Mouse (Mus musculus): ENCODE measurements around the gene Eme1. TPM values are rescaled to one million over a fixed set of nuclear protein-coding genes. Genes with fewer than 3 reads are reported as not detected.
A peak's percentile ranks its signal among the peaks of the same experiment; 100 is the strongest.

Gene Eme1
- total and polyA plus RNA-seq, 3 experiments, result 17.9 to 42.0 (median 29.4) TPM

- Histone ChIP-seq H3K36me3 (replicated peaks) (no peaks in the 10 kb centered on the region), H3K4me3 (ENCODE audit: low read depth, low read length) (no peak overlapping the region), H3K27me3 (ENCODE audit: insufficient read depth, low read length) (peaks cover 27% of the 10 kb centered on the region), H3K4me1 (ENCODE audit: insufficient read depth, low read depth, low read length) (peaks cover 6% of the 10 kb centered on the region; the same call in 1 of the 2 replicates), H3K9me3 (replicated peaks) (no peaks in the 10 kb centered on the region)
- no peak for DNase-seq (ENCODE audit: low spot score)
- TF ChIP-seq GATA1 (IDR thresholded peaks at IDR 0.05; ENCODE audit: borderline replicate concordance, low read length), result no peak
- no peak for TF ChIP-seq CTCF (IDR thresholded peaks at IDR 0.05; ENCODE audit: low read depth, low read length)
- no peak for TF ChIP-seq POLR2AphosphoS5 (IDR thresholded peaks at IDR 0.05; ENCODE audit: insufficient replicate concordance, low read depth, low read length)
- no peak for TF ChIP-seq TAL1 (conservative IDR thresholded peaks at IDR 0.05; ENCODE audit: low read depth, low read length)
- TF ChIP-seq GATA2 (IDR thresholded peaks at IDR 0.05; ENCODE audit: borderline replicate concordance, low read depth, low read length), result no peak
- ATAC-seq (ENCODE audit: extremely low read depth, insufficient number of reproducible peaks, low FRiP score, poor library complexity, severe bottlenecking), result no peak
These were observed 51.3 kb downstream of the Eme1 start for GRCm38 (mm10) chr11:94602356-94602955.

GRCm38 (mm10) chr11:94601321-94602281 lies 52.2 kb downstream of the Eme1 start, which contains the start of gene Acsf2:
TSS of gene Acsf2 (minus strand) at chr11:94601871.
- ATAC-seq (ENCODE audit: extremely low read depth, insufficient number of reproducible peaks, low FRiP score, poor library complexity, severe bottlenecking) (no peak), DNase-seq (ENCODE audit: low spot score) (peak; percentile 6)
- Histone ChIP-seq H3K36me3 (replicated peaks) (no peaks in the 10 kb centered on the region), H3K9me3 (replicated peaks) (no peaks in the 10 kb centered on the region), H3K4me3 (ENCODE audit: low read depth, low read length) (peak within 1 kb of the TSS; percentile 20; the same call in 1 of the 2 replicates), H3K4me1 (ENCODE audit: insufficient read depth, low read depth, low read length) (peaks cover 6% of the 10 kb centered on the region; the same call in 1 of the 2 replicates), H3K27me3 (ENCODE audit: insufficient read depth, low read length) (peaks cover 27% of the 10 kb centered on the region)
- no peak for TF ChIP-seq POLR2AphosphoS5 (IDR thresholded peaks at IDR 0.05; ENCODE audit: insufficient replicate concordance, low read depth, low read length)
- no peak for TF ChIP-seq GATA1 (IDR thresholded peaks at IDR 0.05; ENCODE audit: borderline replicate concordance, low read length)
- TF ChIP-seq GATA2 (IDR thresholded peaks at IDR 0.05; ENCODE audit: borderline replicate concordance, low read depth, low read length), result no peak
- no peak for TF ChIP-seq TAL1 (conservative IDR thresholded peaks at IDR 0.05; ENCODE audit: low read depth, low read length)
- no peak for TF ChIP-seq CTCF (IDR thresholded peaks at IDR 0.05; ENCODE audit: low read depth, low read length)

GRCm38 (mm10) chr11:94600447-94600846 lies 53.3 kb downstream of the Eme1 start:
- ATAC-seq (ENCODE audit: extremely low read depth, insufficient number of reproducible peaks, low FRiP score, poor library complexity, severe bottlenecking) (no peak), DNase-seq (ENCODE audit: low spot score) (no peak)
- Histone ChIP-seq H3K4me1 (ENCODE audit: insufficient read depth, low read depth, low read length) (peaks cover 6% of the 10 kb centered on the region), H3K27me3 (ENCODE audit: insufficient read depth, low read length) (peaks cover 27% of the 10 kb centered on the region), H3K9me3 (replicated peaks) (no peaks in the 10 kb centered on the region), H3K4me3 (ENCODE audit: low read depth, low read length) (no peak overlapping the region), H3K36me3 (replicated peaks) (no peaks in the 10 kb centered on the region)
- no peak for TF ChIP-seq CTCF (IDR thresholded peaks at IDR 0.05; ENCODE audit: low read depth, low read length)
- no peak for TF ChIP-seq GATA2 (IDR thresholded peaks at IDR 0.05; ENCODE audit: borderline replicate concordance, low read depth, low read length)
- TF ChIP-seq GATA1 (IDR thresholded peaks at IDR 0.05; ENCODE audit: borderline replicate concordance, low read length), result no peak
- TF ChIP-seq TAL1 (conservative IDR thresholded peaks at IDR 0.05; ENCODE audit: low read depth, low read length), result no peak
- TF ChIP-seq POLR2AphosphoS5 (IDR thresholded peaks at IDR 0.05; ENCODE audit: insufficient replicate concordance, low read depth, low read length), result no peak

GRCm38 (mm10) chr11:94598437-94599120 lies 55.2 kb downstream of the Eme1 start:
- DNase-seq (ENCODE audit: low spot score) (no peak), ATAC-seq (ENCODE audit: extremely low read depth, insufficient number of reproducible peaks, low FRiP score, poor library complexity, severe bottlenecking) (no peak)
- Histone ChIP-seq H3K4me1 (ENCODE audit: insufficient read depth, low read depth, low read length) (peaks cover 6% of the 10 kb centered on the region), H3K27me3 (ENCODE audit: insufficient read depth, low read length) (peaks cover 27% of the 10 kb centered on the region), H3K36me3 (replicated peaks) (no peaks in the 10 kb centered on the region), H3K4me3 (ENCODE audit: low read depth, low read length) (no peak overlapping the region), H3K9me3 (replicated peaks) (no peaks in the 10 kb centered on the region)
- no peak for TF ChIP-seq GATA1 (IDR thresholded peaks at IDR 0.05; ENCODE audit: borderline replicate concordance, low read length)
- no peak for TF ChIP-seq GATA2 (IDR thresholded peaks at IDR 0.05; ENCODE audit: borderline replicate concordance, low read depth, low read length)
- no peak for TF ChIP-seq POLR2AphosphoS5 (IDR thresholded peaks at IDR 0.05; ENCODE audit: insufficient replicate concordance, low read depth, low read length)
- no peak for TF ChIP-seq CTCF (IDR thresholded peaks at IDR 0.05; ENCODE audit: low read depth, low read length)
- no peak for TF ChIP-seq TAL1 (conservative IDR thresholded peaks at IDR 0.05; ENCODE audit: low read depth, low read length)

GRCm38 (mm10) chr11:94597319-94597718 lies 56.4 kb downstream of the Eme1 start:
- Histone ChIP-seq H3K27me3 (ENCODE audit: insufficient read depth, low read length) (peaks cover 21% of the 10 kb centered on the region), H3K4me1 (ENCODE audit: insufficient read depth, low read depth, low read length) (peaks cover 6% of the 10 kb centered on the region), H3K36me3 (replicated peaks) (no peaks in the 10 kb centered on the region), H3K4me3 (ENCODE audit: low read depth, low read length) (no peak overlapping the region), H3K9me3 (replicated peaks) (no peaks in the 10 kb centered on the region)
- ATAC-seq (ENCODE audit: extremely low read depth, insufficient number of reproducible peaks, low FRiP score, poor library complexity, severe bottlenecking) (no peak), DNase-seq (ENCODE audit: low spot score) (no peak)
- TF ChIP-seq POLR2AphosphoS5 (IDR thresholded peaks at IDR 0.05; ENCODE audit: insufficient replicate concordance, low read depth, low read length) (no peak), CTCF (IDR thresholded peaks at IDR 0.05; ENCODE audit: low read depth, low read length) (no peak), GATA2 (IDR thresholded peaks at IDR 0.05; ENCODE audit: borderline replicate concordance, low read depth, low read length) (no peak), GATA1 (IDR thresholded peaks at IDR 0.05; ENCODE audit: borderline replicate concordance, low read length) (no peak), TAL1 (conservative IDR thresholded peaks at IDR 0.05; ENCODE audit: low read depth, low read length) (no peak)
